Mouse (Mus musculus) ES-E14 (cell line): ENCODE results near the gene Olfr66.

Experiments
- CHD2 ChIP-seq: IDR thresholded peaks from 2 replicates; pipeline ENCODE4 v1.6.1; 2014; ENCODE audit warnings: mild to moderate bottlenecking, low read depth, low read length, inconsistent platforms
- HCFC1 ChIP-seq: IDR thresholded peaks from 2 replicates; pipeline ENCODE4 v1.6.1; 2012; ENCODE audit warnings: low read length, inconsistent platforms, borderline replicate concordance; ENCODE audit not compliant: insufficient read depth
- MAFK ChIP-seq: IDR thresholded peaks from 2 replicates; pipeline ENCODE4 v1.6.1; 2014; ENCODE audit warnings: mild to moderate bottlenecking, low read depth, low read length, inconsistent platforms; ENCODE audit not compliant: insufficient read depth
- ZC3H11A ChIP-seq: IDR thresholded peaks from 2 replicates; pipeline ENCODE4 v1.6.1; 2012; ENCODE audit warnings: low read depth, mild to moderate bottlenecking, inconsistent platforms, low read length, borderline replicate concordance
- ZNF384 ChIP-seq: IDR thresholded peaks from 2 replicates; pipeline ENCODE4 v1.6.1; 2012; ENCODE audit warnings: low read depth, low read length, inconsistent platforms

DNA sequence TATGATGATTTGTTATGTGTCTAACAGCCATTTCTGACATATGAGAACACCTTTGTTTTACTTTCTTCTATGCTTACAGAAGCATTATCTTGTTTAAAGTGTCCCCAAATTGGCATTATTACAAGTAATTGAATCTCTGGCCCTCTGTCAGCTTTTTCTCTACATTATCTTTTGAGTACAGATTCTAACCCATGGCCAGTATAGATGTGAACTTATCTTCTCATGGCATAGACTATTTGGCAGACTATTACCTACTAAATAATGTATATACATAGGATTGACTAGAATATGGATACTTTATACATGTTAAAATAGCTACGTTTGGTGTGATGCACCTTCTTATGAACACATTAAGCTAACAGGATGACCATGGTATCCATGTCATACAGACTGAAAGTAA is 31.4 kb downstream of the Olfr66 start:
- TF ChIP-seq MAFK: no peak
- TF ChIP-seq HCFC1: no peak
- no peak for TF ChIP-seq ZNF384
- TF ChIP-seq ZC3H11A: no peak
- TF ChIP-seq CHD2: no peak
